Mouse (Mus musculus) forelimb bud, embryonic 11.5 days (tissue): ENCODE measurements around the gene Pigm.
A peak's percentile ranks its signal among the peaks of the same experiment; 100 is the strongest.

Experiments
- DNase-seq: peaks from one replicate; pipeline ENCODE4 v3.0.0-alpha.2; 2012; ENCODE audit warnings: low read depth, low spot score

Gene Pigm

DNA sequence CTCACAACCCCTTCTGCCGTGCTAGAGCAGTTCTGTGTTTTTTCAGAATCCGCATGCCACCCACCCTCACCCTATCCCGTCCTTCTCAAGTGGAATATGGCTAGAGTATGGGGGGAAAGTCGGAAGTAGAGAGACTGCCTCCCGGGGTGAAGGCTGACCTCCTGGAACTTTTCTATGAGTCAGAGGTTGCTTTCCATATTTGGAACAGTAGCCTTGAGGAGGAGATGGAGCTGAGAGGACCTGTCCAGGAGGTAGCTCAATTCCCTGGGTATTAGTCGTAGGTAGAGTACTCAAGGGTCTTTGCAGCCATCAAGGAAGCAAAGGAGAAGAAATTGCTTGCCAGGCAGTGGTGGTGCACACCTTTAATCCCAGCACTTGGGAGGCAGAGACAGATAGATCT, 24.3 kb upstream of the Pigm start:
- DNase-seq, result no peak

DNA sequence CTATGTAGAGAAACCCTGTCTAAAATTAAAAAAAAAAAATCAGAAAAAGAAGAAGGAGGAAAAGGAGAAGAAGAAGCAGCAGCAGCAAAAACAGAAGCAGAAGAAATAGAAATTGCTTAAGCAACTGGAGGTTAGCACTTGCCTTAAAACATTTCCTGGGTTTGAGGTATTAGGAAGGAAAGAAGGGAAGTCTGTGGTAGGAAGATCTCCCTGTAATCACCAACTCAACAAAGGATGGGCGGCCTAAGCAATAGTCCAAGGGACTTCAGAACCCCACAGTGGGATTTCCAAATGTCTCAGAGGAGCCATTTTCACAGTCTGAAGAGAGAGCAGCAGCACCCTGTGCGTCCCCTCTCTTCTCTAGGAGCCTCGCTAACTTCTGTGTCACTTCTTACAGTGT, 23.9 kb upstream of the Pigm start:
- DNase-seq, result no peak

DNA sequence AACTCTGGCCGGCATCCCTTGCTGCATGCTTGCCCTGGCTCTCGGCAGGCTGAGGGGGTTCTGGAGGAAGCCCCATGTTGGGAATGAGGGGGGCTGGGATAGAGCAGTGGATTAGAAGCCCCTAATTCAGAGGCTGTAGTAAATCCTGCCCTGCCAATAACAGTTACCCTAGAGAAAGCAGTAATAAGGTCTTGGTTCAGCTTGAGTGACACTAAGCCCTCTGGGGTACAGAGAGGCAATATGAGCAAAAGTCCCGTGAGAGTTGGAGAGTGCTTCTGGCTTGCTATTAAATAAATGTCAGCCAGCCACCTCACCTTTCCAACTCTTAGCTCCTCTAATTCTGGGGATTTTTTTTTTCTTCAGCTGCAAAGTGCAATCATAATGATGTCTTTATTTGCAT, 21.0 kb upstream of the Pigm start:
- no peak for DNase-seq

DNA sequence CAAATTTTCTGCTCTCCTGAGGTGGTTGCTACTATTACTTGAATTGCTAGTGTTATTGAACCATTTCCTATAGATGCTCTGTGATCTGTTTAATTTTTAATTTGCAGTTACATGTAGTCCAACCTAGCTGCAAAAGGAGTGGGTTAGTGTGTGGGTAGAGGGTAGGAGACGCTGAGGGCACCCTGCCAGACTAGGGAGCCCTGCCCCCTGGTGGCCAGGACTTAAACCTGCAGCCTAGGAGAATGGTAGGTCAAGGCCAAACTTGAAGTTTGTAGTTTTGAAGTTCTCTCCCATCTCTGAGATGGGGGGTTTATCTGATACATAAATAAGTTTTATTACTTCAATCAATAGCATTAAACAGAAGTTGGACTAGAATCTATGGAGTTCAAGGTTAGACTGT, 18.8 kb upstream of the Pigm start:
- DNase-seq, result peak; percentile 46

DNA sequence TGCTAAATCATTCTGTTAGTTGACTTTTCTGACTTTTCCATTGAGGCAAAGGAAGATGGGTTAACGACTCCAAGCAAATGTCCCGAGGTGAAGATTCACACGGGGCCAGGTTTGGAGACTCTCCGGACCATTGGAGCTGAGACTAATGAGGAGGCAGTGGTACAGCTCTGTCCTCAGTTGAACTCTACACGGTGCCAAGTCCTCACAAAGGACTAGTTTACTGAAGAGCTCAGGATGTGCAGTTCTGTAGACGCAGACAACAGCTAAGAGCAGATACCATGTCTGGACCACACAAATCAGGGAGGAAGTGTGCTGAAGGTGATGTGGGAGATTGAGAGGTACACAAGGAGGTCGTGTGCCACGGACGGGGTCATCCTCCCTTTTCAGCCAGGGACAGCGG, 18.0 kb upstream of the Pigm start:
- DNase-seq, result no peak

DNA sequence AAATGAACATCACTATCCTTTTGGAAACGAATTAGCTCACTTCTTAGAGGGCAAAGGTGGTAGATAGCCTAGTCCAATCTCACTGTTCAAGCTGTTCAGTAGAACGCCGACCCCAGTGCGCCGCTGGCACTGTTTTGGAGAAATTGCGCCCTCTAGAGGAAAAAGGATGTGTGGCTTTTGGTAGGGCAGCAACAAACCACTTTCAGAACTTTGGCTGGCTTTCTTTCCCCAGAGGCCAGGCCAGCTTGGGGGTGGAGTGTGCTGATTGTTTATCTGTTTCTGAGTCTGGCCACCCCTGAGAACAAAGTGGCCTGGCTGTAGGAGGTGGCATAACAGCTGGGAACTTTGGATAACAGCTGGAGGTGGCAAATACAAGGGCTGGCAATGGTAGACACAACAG, 11.7 kb upstream of the Pigm start:
- peak; percentile 51 for DNase-seq

DNA sequence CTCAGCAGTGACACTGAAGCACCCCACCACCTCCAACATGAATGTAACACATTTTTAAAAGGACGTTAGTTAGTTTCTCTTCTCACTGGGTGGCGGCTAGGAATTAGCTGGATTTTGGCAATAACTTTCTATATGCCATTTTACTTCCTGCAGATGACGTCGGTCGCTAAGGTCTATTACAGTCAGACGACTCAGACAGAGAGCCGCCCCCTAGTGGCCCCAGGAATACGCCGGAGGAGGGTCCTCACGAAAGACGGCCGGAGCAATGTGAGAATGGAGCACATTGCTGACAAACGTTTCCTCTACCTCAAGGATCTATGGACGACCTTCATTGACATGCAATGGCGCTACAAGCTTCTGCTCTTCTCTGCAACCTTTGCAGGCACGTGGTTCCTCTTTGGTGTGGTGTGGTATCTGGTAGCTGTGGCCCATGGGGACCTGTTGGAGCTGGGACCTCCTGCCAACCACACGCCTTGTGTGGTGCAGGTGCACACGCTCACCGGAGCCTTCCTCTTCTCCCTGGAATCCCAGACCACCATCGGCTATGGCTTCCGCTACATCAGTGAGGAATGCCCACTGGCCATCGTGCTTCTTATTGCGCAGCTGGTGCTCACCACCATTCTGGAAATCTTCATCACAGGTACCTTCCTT, 7.5 kb upstream of the Pigm start:
- DNase-seq, result peak; percentile 55

DNA sequence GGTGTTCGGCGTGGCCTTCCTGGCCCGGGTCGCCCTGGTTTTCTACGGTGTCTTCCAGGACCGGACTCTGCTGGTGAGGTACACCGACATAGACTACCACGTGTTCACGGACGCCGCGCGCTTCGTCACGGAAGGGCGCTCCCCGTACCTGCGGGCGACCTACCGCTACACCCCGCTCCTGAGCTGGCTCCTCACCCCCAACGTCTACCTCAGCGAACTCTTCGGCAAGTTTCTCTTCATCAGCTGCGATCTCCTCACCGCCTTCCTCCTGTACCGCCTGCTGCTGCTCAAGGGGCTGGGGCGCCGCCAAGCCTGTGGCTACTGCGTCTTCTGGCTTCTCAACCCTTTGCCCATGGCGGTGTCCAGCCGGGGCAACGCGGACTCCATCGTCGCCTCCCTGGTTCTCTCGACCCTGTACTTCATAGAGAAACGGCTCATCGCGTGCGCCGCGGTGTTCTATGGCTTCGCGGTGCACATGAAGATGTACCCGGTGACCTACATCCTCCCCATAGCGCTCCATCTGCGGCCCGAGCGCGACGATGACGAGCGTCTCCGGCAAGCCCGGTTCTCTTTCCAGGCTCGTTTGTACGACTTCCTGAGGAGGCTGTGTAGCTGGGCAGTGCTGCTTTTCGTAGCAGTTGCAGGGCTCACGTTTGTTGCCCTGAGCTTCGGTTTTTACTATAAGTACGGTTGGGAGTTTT, 562 bp downstream of the Pigm start:
- peak; percentile 9 for DNase-seq

DNA sequence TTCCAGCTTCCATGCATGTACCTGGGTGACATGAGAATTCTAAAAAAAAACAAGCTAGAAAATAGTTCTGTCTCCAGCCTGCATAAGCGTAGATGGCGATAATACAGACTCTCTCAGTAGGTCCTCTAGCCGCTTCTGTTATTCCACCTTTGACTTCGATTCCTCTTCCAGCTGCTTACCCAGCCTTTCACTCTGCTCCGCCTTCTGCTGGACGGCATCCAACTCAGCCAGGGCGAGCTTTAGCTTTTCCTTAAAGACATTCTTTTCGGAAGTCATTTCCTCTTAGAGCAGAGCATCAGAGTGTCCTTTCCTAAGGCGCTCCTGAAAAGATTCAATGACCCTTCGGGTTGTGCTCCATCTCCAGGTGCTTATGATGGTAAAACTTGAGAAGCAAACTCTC, 3.7 kb downstream of the Pigm start:
- no peak for DNase-seq

DNA sequence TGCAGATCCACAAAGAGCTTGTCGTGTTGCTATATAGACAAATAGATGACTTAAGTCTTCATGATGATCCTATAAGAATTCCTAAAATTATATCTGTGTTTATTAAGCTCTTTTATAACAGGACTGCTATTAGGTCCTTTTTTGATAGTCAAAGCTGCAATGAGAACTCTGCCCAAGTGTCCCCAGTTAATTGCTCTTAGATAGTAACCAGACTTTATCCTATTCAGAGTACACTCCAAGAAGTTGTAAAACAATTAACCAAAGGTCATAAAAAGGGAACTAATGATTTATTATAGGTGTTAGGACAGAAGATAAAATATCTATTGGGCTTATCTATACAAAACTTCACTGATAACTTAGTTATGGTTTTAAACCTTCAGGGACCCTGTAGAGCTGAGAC, 5.7 kb downstream of the Pigm start:
- no peak for DNase-seq

DNA sequence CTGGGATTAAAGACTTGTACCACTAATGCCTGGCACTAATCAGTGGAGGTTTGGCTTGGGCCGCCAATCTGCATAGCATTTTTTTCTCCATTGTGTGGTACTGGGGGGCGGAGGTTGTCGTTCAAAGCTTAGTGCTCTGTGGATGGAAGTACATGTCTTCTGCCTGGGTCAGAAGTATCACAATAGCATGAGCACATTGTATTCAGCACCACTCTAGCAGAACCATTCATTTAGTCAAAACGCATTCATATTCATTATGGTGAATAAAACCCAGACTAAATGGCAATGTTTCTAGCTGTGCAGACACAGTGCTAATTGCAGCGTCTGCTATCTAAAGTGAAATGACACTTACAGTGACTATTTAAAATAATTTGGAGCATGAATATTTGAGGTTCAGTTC, 10.9 kb downstream of the Pigm start:
- DNase-seq, result no peak

DNA sequence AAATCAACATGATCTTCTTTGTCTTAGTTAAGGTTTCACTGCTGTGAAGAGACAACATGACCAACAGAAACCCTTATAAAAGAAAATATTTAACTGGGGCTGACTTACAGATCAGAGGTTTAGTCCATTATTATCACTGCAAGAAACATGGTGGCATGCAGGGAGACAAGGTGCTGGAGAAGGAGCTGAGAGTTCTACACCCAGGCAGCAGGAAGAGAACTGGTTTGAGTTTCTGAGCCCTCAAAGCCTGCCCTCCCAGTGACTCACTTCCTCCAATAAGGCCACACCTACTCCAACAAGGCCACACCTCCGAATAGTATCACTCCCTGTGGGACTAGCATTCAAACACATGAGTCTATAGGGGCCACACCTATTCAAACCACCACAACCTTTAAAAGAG, 14.4 kb downstream of the Pigm start:
- DNase-seq, result no peak

DNA sequence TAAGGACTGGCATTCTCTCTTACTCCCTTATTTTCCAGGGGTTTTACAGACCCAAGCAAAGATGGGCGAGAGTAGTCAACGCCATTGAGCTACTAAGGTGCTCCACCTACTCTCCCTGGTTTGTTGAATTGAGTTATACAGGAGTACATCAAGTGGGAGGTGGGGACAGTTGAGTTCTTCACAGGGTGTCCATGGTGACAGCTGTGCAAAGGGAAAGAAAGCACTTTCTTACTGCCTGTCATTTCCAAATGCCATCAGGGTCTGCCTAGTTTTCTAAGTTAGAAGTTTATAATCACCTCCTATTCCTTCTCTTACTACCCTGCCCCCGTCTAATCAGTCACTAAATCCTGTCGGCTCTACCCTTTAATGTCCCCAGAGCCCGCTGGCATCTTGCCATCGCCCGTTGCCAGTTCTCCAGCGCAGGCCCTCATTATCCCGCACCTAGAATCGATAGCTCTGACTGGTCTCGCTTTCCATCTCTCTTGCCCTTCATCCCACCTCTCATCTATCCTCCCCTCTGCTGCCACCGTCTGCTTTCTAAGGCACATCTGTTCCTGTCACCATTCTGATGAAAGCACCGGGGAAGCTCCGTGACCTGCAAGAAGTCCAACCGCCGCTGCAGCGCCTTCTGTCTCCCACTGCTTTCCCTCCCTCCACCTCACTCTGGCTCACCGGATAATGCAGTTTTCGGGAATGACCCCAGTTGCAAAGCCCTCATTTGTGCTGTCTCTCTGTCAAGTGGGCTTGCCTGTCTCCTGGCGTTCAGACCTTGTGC, 15.6 kb downstream of the Pigm start:
- DNase-seq, result peak; percentile 29

DNA sequence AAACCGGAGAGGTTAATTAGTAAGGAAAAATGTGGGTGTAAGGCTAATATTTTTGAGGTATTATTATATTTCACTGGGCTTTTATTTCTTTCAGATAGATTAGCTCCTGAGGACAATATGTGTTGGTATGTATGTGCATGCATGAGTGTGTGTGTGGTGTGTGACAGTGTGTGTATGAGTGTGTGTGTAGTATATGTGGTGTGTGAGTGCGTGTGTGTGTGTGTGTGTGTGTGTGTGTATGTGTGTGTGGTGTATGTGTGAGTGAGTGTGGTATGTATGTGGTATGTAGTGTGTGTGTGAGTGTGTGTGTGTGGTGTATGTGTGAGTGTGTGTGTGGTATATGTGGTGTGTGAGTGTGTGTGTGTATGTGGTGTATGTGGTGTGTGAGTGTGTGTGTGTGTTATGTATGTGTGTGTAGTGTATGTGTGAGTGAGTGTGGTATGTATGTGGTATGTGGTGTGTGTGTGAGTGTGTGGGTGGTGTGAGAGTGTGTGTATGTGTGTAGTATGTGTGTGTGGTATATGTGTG, 16.4 kb downstream of the Pigm start:
- DNase-seq, result no peak

DNA sequence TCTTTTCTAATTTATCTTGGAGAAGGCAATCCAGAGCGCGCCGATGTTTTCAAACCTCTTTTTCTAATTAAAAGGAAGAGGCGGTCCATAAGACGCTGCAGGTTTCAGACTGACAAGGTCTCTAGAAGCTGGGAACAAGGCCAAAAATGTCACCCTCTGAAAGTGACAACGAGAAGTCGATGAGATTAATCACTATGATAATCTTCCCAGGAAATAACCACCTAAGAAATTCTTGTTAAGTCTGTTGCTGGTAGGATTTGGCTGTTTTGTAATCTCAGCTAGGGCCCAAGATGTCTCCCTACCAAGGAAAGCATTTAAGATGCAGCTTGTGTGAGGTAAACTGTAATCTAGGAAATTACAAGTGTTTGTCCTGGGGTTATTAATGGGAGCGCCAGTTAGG, 17.4 kb downstream of the Pigm start:
- no peak for DNase-seq

DNA sequence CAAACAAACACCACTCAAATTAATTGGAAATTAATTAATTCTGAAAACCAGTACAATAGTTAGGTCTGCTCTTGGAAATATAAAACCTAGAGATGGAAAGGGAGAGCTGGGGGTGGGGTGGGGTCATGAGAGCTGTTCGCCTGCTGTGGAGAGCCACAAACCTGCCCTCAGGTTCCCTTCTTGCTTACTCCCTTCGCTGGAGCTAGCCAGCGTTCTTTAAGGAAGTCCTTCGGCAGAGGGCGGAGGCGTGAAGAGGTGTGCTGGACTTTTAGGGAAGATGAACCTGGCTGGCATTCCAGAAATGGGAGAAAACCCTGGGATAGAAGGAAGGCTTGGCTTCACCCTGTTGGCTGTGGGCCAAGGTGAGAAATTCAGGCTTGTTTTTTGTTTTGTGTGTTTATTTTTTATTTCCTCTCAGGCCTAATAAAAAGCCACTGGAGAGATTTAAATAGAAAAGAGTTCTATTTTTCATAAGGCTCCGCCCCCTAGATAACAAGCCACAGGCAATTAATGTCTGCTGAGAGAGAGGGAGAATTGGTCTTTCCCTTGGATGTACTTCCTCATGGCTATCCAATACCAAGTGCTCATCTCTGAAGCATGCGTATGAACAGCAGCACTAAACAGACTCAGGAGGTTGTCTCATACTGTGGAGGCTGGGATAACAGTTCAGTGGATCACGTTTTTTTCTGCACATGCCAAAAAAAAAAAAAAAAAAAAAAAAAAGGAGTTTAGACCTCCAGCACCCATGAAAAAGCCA, 20.8 kb downstream of the Pigm start:
- no peak for DNase-seq

DNA sequence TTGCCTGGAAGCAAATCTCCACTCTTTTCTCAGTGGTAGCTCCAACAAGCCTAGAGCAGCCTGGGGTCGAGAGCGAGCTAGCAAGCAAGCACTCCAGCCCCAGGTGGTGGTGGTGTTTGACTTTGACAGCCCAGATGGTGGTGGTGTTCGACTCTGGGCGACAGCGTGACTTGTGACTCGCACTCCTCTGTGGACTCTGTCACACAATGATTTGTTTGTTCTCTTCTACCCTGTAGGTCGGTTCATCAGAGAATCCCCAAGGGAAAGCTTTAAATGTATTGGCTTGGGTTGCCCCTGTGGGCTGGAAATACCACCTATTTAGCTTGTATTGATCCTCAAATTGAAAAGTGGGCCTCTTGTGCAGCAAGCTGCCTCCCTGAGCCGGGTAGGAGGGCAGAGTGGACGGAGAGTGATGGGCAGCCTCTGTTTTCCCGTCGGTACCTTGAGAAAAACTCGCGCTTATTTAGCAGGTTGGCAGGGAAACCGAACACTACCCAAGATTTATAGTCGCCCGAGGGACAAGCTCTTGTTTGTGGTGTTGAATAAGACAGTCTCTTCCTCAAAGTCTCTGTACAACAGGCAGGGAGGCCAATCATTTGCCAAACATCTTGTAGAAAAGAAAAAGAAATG, 29.8 kb downstream of the Pigm start:
- DNase-seq, result peak; percentile 38

DNA sequence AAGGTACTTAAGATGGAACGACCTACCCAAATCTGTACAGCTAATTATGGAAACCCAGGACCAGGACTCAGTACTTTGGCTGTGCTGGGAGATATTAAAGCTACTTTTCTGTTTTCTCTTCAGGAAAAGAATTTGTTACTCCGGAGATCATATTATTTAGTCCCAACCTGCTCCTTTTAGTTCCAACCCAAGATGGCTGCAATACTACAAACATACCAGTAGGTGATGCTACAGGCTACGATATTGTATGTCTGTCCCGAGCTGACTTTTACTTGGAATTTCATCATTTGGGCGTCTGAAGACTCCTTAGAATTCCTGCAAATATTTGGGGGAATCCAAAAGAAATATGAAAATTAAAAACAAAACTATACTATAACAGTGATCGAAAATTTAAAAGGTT, 32.6 kb downstream of the Pigm start:
- DNase-seq, result peak; percentile 61

DNA sequence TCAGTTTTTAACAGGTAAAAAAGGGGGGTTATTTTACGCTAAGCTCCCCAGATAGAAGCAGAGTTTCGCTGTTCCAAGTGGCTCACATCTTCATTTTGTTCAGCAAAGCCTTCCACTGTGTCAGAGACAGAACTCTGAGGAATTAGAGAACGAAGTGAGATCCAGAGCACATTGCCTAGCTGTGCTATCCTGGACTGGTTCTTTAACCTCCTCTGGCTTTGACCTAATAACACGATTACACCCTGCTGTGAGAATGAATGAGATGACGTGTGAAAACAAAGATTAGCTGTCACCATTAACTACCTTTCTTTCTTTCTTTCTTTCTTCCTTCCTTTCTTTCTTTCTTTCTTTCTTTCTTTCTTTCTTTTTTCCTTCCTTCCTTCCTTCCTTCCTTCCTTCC, 33.1 kb downstream of the Pigm start:
- DNase-seq, result no peak

DNA sequence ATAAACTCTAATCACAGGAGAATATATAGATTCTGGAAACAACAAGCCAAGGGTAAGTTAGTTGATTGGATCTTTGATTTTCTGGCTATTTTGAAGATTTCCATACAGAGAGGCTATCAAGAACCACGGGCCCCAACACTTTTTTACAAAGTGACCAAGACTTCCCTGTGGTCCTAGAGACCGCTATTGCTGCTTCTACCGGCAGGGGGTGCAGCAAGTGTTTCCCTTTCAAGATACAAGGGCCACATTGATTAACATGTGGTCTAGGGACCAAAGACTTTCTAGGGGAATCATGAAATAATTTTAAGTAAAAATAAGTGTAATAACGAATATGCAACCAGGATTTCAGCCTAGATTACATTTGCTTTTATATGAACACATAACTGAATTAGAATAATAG, 34.5 kb downstream of the Pigm start:
- peak; percentile 43 for DNase-seq

DNA sequence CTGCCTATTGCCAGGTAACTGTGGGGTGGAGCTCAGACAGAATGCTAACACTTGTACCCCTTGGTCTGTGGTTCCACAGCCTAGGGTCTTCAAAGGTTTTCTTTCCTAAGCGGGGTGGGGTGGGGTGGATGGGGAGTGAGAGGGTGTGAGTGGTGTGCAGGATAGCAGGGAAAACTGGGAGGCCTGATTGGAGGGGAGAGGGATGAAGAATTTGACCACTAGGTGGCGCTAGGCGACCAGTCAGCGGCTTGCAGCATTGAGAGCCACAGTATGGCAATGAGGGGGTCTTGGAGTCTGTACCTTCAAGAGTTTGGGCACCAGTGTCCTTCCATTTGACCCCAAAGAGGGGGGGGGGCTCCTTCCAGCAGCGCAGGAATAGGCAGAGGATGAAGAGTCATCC, 35.9 kb downstream of the Pigm start:
- DNase-seq, result peak; percentile 63
